Mouse (Mus musculus) ES-Bruce4 (cell line): ENCODE measurements around the gene Trmt1.

Source experiments
- CTCF ChIP-seq: IDR thresholded peaks from one replicate; pipeline ENCODE4 v1.8.1; 2011; ENCODE audit warnings: low read depth, low read length
- EP300 ChIP-seq: IDR thresholded peaks from 2 replicates; pipeline ENCODE4 v1.6.1; 2011; ENCODE audit warnings: low read depth, low read length; ENCODE audit not compliant: insufficient read depth

DNA sequence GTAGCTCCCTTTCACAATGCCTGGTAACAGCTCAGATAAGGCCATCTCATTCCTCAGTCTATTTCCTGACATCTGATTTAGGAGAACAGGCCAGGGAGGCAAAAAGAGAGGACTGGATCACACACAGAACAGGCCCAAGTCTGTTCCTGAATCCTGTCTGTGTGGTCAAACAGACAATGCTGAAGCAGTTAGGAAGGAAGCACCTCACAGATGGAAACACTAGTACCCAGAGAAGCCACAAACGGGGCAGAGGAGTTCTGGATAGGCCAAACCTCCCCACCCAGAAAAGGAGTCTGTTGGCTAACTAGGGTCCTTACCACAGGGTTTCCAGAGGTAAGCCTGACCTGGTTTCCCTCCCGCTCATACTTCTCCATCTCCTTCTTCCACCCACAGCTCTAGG, 3.9 kb upstream of the Trmt1 start:
- TF ChIP-seq CTCF (no peak), EP300 (no peak)
